Mouse (Mus musculus) stomach, postnatal 0 days (tissue): Measurements from ENCODE around the gene Efcab8.

ENCODE experiments used
- CTCF ChIP-seq: IDR thresholded peaks from 2 replicates; pipeline ENCODE4 v1.5.1; 2016; ENCODE audit warnings: antibody characterized with exemption, low read depth, mild to moderate bottlenecking, moderate library complexity
- EP300 ChIP-seq: optimal IDR thresholded peaks from 2 replicates; pipeline ENCODE3; 2016; ENCODE audit warnings: antibody characterized with exemption

DNA sequence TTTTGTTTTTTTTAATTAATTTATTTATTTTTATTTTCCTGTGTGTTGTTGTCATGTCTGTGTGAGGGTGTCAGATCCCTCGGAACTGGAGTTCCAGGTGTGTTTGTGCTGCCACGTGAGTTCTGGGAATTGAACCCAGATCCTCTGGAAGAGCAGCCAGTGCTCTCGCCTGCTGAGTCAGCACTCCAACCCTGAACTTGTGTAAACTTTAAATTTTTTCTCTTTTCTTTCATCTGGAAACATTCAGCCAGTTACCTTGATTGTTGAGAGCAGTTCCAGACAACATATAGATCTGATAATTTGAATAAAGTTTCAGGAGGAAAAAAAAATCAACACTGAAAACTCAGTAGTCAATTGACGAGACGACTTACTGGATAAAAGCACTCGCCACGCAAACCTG lies 49.0 kb downstream of the Efcab8 start:
- TF ChIP-seq CTCF (no peak), EP300 (no peak)
